Mouse (Mus musculus) thymus, postnatal 0 days (tissue): ENCODE data around the gene Cnot9. TPM values are rescaled to one million over a fixed set of nuclear protein-coding genes. Genes with fewer than 3 reads are reported as not detected.
"Not testable (repeated sequence)": the region's sequence is repeated elsewhere in the genome, so short reads cannot be mapped to it uniquely, and the experiment has no call there.

Experiments used
- DNase-seq: peaks from one replicate; pipeline ENCODE4 v3.0.0-alpha.2; 2015; ENCODE audit warnings: low spot score
- polyA plus RNA-seq: library from polyadenylated mRNA; unstranded; fragments of >200 nt; fragmentation: Nextera tagmentation; extraction: Ambion mirVana; gene quantifications from 2 replicates; pipeline ENCODE4 v1.2.1, GENCODE M21; 2015

Cnot9 gene
- polyA plus RNA-seq, result 63.2 and 66.6 TPM in 2 replicates

GRCm38 (mm10) chr1:74505721-74506464, at the start of gene Cnot9:
Gene Cnot9 (plus strand): TSS chr1:74506058.
- DNase-seq, result peak; percentile 99

DNA sequence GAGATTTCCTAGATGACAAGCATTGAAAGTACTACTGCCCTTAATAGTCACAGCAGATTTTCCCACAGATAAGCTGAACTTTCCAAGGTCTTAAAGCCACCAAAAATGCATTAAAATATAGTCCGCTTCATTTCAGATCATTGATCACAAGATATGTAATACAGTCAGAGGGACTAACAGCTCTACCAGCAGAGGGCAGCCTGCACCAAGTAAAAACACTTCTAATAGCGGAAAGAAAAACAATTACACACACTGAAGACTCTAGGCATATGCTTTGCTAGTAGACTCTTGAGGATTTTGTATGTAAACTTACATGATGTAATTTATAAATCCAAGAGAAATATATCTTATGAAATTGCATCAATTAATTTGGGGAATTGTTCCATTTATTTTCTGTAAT, 45.6 kb upstream of the Cnot9 start:
- DNase-seq, result peak; percentile 35

GRCm38 (mm10) chr1:74485792-74486191, 20.1 kb upstream of the Cnot9 start:
- DNase-seq, result no peak

GRCm38 (mm10) chr1:74501106-74501505, 4.8 kb upstream of the Cnot9 start:
- no peak for DNase-seq

DNA sequence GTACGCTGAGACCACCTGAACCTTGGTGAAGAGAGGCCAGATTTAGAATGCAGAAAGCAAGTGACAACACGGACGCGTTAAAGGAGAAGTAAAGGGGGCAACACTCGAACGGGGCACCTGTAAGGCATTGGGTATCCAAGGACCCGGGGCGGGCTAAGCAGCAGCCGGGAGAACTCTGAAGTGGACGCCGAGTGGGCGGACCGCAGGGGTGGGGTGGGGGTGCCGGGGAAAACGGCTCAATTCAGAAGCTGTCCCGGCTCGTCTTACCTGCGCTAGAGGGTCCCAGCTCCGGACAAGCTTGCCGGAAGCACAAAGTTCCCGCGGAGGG, 501 bp upstream of the Cnot9 start:
- no peak for DNase-seq

- DNase-seq, result no peak
Observed at GRCm38 (mm10) chr1:74506471-74506881, 618 bp downstream of the Cnot9 start.

DNA sequence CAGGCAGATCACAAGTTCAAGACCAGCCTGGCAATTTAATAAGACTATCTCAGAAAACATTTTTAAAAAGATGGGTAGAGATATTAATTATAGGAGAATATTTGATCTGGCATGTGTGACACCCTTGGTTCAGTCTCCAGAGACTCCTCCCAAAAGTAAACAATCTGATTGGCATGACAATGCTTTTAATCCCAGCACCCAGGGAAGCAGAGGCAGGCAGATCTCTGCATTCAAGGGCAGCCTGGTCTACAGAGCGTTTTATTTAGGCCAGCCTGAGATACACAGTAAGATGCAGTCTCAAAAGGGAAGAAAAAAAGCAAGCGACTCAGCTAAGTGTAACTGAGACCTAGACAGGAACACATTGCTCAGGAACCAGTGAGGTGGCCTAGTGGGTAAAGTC, 1.9 kb downstream of the Cnot9 start:
- no peak for DNase-seq

DNA sequence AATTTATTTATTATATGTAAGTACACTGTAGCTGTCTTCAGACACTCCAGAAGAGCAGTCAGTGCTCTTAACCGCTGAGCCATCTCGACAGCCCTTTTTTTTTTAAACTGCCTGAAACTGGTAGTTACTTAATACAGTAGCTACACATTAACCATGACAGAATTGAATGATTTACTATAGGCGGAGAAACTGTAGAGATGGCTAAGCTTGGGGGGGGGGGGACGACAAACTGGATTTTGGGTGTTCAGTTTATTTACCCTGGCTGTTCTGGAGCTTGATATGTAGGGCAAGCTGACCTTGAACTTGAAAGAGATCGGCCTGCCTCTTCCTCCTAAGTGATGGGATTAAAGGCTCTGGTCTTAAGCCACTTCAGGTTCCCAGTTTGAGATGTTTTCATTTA, 5.4 kb downstream of the Cnot9 start:
- no peak for DNase-seq

DNA sequence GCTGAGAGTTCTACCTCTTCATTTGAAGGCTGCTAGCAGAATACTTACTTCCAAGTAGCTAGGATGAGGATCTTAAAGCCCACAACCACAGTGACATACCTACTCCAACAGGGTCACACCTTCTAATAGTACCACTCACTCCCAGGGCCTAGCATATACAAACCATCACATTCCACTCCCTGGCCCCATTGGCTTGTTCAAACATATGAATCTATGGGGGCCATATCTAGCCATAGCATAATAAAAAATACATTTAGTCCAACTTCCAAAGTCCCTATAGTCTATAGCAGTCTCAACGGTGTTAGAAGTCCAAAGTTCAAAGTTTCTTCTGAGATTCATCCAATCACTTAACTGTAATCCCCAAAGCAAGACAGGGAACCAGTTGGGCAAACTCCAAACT, 7.1 kb downstream of the Cnot9 start:
- DNase-seq, result not testable (repeated sequence)

DNA sequence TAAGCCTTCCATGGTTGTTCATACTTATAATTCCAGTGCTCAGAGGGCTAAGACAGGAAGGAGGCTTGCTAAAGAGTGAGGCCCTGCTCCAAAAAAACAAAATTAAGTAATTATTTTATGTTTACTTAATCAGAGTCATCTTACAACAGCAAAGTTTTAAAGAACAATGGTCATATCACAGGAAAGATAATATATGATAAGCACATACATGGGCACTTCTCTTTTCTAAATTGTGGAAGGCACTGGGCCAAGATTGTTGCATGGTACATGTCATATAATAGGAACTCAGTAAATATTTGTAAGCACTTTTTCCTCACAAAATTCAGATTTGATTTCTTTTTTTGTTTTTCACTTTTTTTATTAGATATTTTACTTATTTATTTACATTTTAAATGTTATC, 14.0 kb downstream of the Cnot9 start:
- DNase-seq, result no peak

GRCm38 (mm10) chr1:74524746-74525145, 18.9 kb downstream of the Cnot9 start:
- DNase-seq, result no peak

- DNase-seq, result no peak
Observed at GRCm38 (mm10) chr1:74528589-74528988, 22.7 kb downstream of the Cnot9 start.

DNA sequence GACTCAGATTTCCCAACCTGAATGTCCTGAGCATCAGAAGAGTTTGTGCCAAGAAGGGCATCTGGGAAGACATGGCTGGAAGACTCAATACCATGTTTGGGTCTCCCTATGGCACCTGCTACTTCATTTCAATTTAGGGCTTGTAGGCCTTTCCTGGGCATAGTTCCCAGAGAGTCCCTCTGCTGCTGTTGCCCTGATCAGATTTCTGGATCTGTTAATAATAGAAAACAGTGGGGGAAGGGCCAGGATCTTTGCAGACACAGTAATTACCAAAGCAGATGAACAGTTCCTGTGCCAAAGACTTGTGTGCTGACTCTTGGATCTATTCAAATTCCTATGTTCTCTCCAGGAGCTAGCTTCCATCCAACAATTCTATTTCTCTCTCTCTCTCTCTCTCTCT, 32.8 kb downstream of the Cnot9 start:
- DNase-seq, result no peak

- no peak for DNase-seq
Observed at GRCm38 (mm10) chr1:74542451-74542961, 36.6 kb downstream of the Cnot9 start, which contains the start of gene Plcd4. Gene Plcd4 (plus strand): TSS chr1:74542888.

DNA sequence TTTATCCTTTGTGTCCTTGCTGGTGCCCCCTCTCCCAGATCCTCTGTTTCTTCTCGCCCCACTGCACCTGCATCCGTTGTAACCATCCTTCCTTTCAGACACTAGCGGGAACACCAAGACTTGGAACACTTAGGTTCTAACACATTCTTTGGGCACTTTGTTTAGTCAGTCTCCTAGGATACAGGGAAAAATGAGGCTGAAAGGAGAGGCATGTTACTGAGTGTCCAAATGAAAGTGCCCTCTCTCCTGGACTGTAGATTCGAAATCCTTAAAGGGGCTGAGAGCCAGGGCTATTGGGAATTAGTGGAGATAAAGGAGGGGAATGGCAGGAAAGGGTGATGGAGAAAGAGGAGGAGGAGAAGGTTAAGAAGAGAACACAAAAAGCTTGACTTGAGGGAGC, 38.3 kb downstream of the Cnot9 start, which contains the start of gene Usp37:
Gene Usp37 (minus strand): TSS at position 101 of the 400 bp plus-strand sequence.
- no peak for DNase-seq

DNA sequence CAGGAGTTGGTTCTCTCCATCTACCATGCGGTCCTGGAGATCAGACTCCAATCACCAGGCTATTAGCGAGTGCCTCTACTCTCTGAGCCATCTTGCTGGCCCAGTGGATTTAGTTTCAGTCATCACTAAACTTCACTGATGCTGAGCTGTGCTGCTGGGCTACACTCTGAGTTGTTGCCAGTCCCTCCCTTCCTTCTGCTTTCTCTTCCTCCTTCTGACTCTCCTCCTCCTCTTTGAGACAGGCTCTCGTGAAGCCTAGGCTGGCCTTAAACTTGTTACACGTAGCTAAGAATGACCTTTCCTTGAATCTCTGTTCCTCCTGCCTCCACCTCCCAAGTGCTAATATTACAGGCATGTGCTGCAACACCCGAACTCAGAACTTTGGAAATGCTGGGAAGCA, 53.2 kb downstream of the Cnot9 start:
- no peak for DNase-seq

GRCm38 (mm10) chr1:74565834-74566233, 60.0 kb downstream of the Cnot9 start:
- DNase-seq, result no peak

DNA sequence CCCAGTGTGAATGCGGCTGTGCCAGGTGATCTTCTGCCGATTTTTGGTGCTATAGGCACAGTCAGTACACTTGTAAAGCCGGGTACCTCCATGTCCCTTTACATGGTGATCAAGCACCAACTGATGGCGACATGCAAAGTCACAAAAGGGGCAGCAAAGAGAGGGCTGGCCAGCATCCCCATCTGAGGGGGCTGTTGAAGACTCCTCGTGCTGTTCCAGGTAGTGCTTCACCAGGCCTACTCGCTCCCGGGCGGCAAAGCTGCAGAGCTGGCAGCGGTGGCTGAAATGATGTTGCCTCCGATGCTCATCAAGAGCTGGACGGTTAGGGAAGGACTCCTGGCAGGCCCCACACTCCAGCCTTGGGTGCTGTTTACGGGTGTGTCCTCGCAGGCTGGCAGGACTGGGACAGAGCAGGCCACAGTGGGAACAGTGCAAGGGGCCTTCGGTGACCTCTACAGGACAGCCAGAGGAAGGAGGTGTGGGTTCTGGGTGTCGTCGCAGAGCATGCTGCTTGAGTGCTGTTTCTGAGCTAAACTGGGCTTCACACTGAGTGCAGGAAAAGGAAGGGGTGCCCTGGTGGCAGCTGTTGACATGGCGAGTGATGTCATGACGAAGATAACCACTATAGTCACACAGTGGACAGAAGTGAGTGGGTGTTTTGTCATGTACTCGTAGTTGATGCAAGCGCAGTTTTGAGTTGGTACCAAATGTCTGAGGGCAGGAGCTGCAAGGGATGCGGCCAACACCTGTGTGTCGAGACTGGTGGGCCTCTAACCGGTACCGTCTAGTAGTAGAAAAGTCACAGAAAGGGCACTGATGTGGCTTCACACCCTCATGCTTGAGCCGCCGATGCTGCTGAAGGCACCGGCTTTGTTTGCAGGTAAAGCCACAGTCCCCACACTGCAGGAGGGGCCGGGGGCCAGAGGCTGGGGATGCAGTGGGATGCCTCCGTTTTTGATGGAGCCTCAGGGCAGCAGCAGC, 64.2 kb downstream of the Cnot9 start:
- DNase-seq, result no peak
